Mouse (Mus musculus) liver, postnatal 0 days (tissue): ENCODE data around the gene 2700081O15Rik.

Source experiments
- CTCF ChIP-seq: sonication (generic); IDR thresholded peaks from 2 replicates; pipeline ENCODE4 v1.5.1; 2016; ENCODE audit warnings: antibody characterized with exemption, low read depth
- EP300 ChIP-seq: IDR thresholded peaks from 2 replicates; pipeline ENCODE4 v1.6.1; 2016; ENCODE audit warnings: antibody characterized with exemption, low read depth, mild to moderate bottlenecking

- TF ChIP-seq CTCF (no peak), EP300 (no peak)
Observed at GRCm38 (mm10) chr19:7415916-7416833, 1.2 kb upstream of the 2700081O15Rik start.
